Mouse (Mus musculus) heart, postnatal 0 days (tissue): ENCODE measurements around the gene Mpp6. TPM values are rescaled to one million over a fixed set of nuclear protein-coding genes. Genes with fewer than 3 reads are reported as not detected.

ENCODE experiments used
- ATAC-seq: fragments of 200-750 bp; cut with Nextera tagmentation; 2 replicates; pipeline ENCODE4 v1.8.0; 2017; ENCODE audit warnings: low read depth, moderate number of reproducible peaks, moderate library complexity; ENCODE audit not compliant: insufficient read depth
- DNase-seq: peaks from one replicate; pipeline ENCODE4 v3.0.0-alpha.2; 2016; ENCODE audit warnings: low spot score
- H3K27ac ChIP-seq: fragments of 300-500 bp; sonication (generic); 2 replicates; pipeline ENCODE4 v1.5.1; 2014; ENCODE audit warnings: low read depth, mild to moderate bottlenecking
- H3K27me3 ChIP-seq: fragments of 300-500 bp; sonication (generic); 2 replicates; pipeline ENCODE4 v1.6.1; 2014; ENCODE audit warnings: low read length, mixed read lengths; ENCODE audit not compliant: control insufficient read depth, insufficient read depth
- H3K36me3 ChIP-seq: fragments of 300-500 bp; sonication (generic); replicated peaks from 2 replicates; pipeline ENCODE4 v1.6.1; 2014; ENCODE audit warnings: low read length, mixed read lengths; ENCODE audit not compliant: control insufficient read depth, insufficient read depth
- H3K4me1 ChIP-seq: fragments of 300-500 bp; sonication (generic); 2 replicates; pipeline ENCODE4 v1.6.1; 2014; ENCODE audit warnings: antibody characterized with exemption; ENCODE audit not compliant: control insufficient read depth, insufficient read depth
- H3K4me2 ChIP-seq: fragments of 300-500 bp; sonication (generic); 2 replicates; pipeline ENCODE4 v1.6.1; 2014; ENCODE audit warnings: low read depth, mild to moderate bottlenecking, low read length, moderate library complexity
- H3K4me3 ChIP-seq: fragments of 300-500 bp; sonication (generic); 2 replicates; pipeline ENCODE4 v1.5.1; 2014; ENCODE audit warnings: low read depth, low read length
- H3K9ac ChIP-seq: fragments of 300-500 bp; sonication (generic); replicated peaks from 2 replicates; pipeline ENCODE4 v1.6.1; 2014; ENCODE audit warnings: low read depth, low read length, mixed read lengths
- H3K9me3 ChIP-seq: fragments of 300-500 bp; sonication (generic); replicated peaks from 2 replicates; pipeline ENCODE4 v1.6.1; 2016; ENCODE audit warnings: low read length; ENCODE audit not compliant: control insufficient read depth
- CTCF ChIP-seq: IDR thresholded peaks from 2 replicates; pipeline ENCODE4 v1.5.1; 2016; ENCODE audit warnings: antibody characterized with exemption, control low read depth, low read depth
- EP300 ChIP-seq: IDR thresholded peaks from 2 replicates; pipeline ENCODE4 v1.6.1; 2016; ENCODE audit warnings: antibody characterized with exemption, low read depth
- WGBS: fragments of 180-500 bp; shearing (Covaris S2); extraction: QIAGEN DNeasy Blood & Tissue Kit; methylation state at CpG from one replicate; pipeline ENCODE4 v1.1.7; 2014; 5-methylcytosine and 5-hydroxymethylcytosine counted together
- polyA plus RNA-seq: library from polyadenylated mRNA; unstranded; fragments of >200 nt; fragmentation: Nextera tagmentation; extraction: Ambion mirVana; gene quantifications from 2 replicates; pipeline ENCODE4 v1.2.1, GENCODE M21; 2015
- total RNA-seq: library from RNA; depleted of rRNA; stranded (reverse); fragments of >200 nt; gene quantifications from 2 replicates; pipeline ENCODE4 v1.2.3, GENCODE M21; 2014; ENCODE audit warnings: low replicate concordance

Mpp6 gene
- total and polyA plus RNA-seq, 2 experiments from 2014 or later: 52.8 to 86.9 TPM

- H3K27me3 ChIP-seq: 0 out of 2 replicates have a peak, but pooled peaks cover 5% of the 10 kb centered on the region
- peak overlapping the region; percentile 81 for H3K27ac ChIP-seq
- H3K36me3 ChIP-seq: no peaks in the 10 kb centered on the region
- peak overlapping the region; percentile 90 for H3K9ac ChIP-seq
- H3K4me2 ChIP-seq: peak overlapping the region; percentile 95
- H3K4me3 ChIP-seq: peak overlapping the region; percentile 84
- peak; percentile 47 for DNase-seq
- no peak for TF ChIP-seq CTCF
- ATAC-seq: peak; percentile 66
- H3K9me3 ChIP-seq: no peaks in the 10 kb centered on the region
- 0 out of 2 replicates have a peak, but pooled peaks cover 10% of the 10 kb centered on the region for H3K4me1 ChIP-seq
- WGBS: under 1% methylated on average over 31 of the region's 72 CpGs
These were observed 419 bp downstream of the Mpp6 start for GRCm38 (mm10) chr6:50110379-50110941.

DNA sequence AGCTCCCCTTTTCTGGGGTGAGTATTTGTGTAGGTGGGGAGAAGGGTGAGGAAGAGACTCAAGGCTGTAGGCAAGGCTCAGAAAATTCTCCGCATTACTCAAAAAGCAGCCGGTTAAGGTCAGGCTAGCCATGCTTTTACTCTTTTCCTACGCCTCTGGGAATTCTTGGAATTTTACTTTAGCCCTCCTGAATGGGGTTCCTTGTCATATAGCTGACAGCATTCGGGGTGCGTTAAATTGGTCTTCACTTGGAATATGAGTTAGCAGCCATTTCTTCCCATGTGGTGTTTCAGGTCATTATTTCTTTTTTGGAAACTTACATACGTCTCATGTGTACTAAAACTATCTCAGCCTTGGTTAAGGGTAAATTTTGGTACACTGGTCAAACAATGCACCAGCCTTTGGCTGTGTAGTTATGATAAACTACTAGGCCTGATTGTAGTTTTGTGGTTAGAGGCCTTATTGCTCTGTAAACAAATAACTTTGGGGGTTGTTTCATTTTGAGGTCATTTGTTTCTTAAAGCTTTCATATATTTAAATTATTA is 1.1 kb downstream of the Mpp6 start:
- H3K9me3 ChIP-seq: no peaks in the 10 kb centered on the region
- H3K4me1 ChIP-seq: 0 out of 2 replicates have a peak, but pooled peaks cover 10% of the 10 kb centered on the region
- DNase-seq: no peak
- H3K4me2 ChIP-seq: peak overlapping the region; percentile 95
- no peak for ATAC-seq
- TF ChIP-seq CTCF (no peak), EP300 (no peak)
- no peaks in the 10 kb centered on the region for H3K36me3 ChIP-seq
- peak overlapping the region; percentile 90 for H3K9ac ChIP-seq
- H3K27me3 ChIP-seq: 0 out of 2 replicates have a peak, but pooled peaks cover 5% of the 10 kb centered on the region
- peak overlapping the region; percentile 81 for H3K27ac ChIP-seq
- 12% methylated on average over 6 of the region's 6 CpGs for WGBS
- H3K4me3 ChIP-seq: peak overlapping the region; percentile 84

- DNase-seq: peak; percentile 95
- Histone ChIP-seq H3K9ac (no peak overlapping the region), H3K4me3 (0 out of 2 replicates have a peak overlapping the region, but pooled peaks have one; percentile 3), H3K4me1 (0 out of 2 replicates have a peak, but pooled peaks cover 10% of the 10 kb centered on the region), H3K9me3 (no peaks in the 10 kb centered on the region), H3K27ac (0 out of 2 replicates have a peak overlapping the region, but pooled peaks have one; percentile 0), H3K36me3 (no peaks in the 10 kb centered on the region), H3K27me3 (0 out of 2 replicates have a peak, but pooled peaks cover 5% of the 10 kb centered on the region), H3K4me2 (peak overlapping the region; percentile 18)
- peak; percentile 54 for ATAC-seq
- WGBS: 0% methylated on average over 8 of the region's 8 CpGs
- TF ChIP-seq EP300: no peak
- TF ChIP-seq CTCF: peak; percentile 82
These were observed 2.7 kb downstream of the Mpp6 start for GRCm38 (mm10) chr6:50112775-50113174.

DNA sequence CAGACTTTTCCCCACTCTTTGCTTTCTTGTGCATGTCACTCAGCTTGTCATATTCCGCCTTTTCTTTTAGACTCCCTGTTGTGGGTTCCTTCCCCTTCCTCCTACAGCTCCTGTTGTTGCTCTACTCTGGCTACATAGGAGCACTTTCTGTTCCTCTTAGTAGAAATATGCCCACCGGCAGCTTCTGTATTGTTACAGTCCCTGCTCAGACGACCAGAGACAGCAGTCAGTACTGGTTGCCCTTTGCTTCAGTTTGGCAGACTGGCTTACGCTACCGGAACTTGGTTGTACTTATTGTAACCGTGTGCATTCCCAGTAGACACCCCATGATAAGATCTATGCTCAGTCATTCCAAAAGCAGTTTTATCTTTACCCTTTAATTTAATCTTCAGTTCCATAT is 4.2 kb downstream of the Mpp6 start:
- ATAC-seq (no peak), DNase-seq (no peak)
- Histone ChIP-seq H3K9ac (no peak overlapping the region), H3K36me3 (no peaks in the 10 kb centered on the region), H3K9me3 (no peaks in the 10 kb centered on the region), H3K4me1 (0 out of 2 replicates have a peak, but pooled peaks cover 7% of the 10 kb centered on the region), H3K27ac (no peak overlapping the region), H3K4me2 (no peak overlapping the region), H3K27me3 (no peaks in the 10 kb centered on the region), H3K4me3 (no peak overlapping the region)
- 70% methylated on average over 6 of the region's 6 CpGs for WGBS
- TF ChIP-seq CTCF: no peak
- no peak for TF ChIP-seq EP300

GRCm38 (mm10) chr6:50120931-50121330 is 10.9 kb downstream of the Mpp6 start:
- no peak for ATAC-seq
- 82% methylated on average over 1 of the region's 1 CpGs for WGBS
- H3K9ac ChIP-seq: no peak overlapping the region
- no peaks in the 10 kb centered on the region for H3K9me3 ChIP-seq
- no peaks in the 10 kb centered on the region for H3K36me3 ChIP-seq
- no peak overlapping the region for H3K27ac ChIP-seq
- TF ChIP-seq EP300: no peak
- no peak for TF ChIP-seq CTCF
- H3K4me1 ChIP-seq: no peaks in the 10 kb centered on the region
- no peak overlapping the region for H3K4me2 ChIP-seq
- DNase-seq: no peak
- no peaks in the 10 kb centered on the region for H3K27me3 ChIP-seq
- no peak overlapping the region for H3K4me3 ChIP-seq
